Mouse (Mus musculus) hindbrain, embryonic 12.5 days (tissue): ENCODE data around the gene Asb8. TPM values are rescaled to one million over a fixed set of nuclear protein-coding genes. Genes with fewer than 3 reads are reported as not detected.

Source experiments
- ATAC-seq: fragments of 200-750 bp; cut with Nextera tagmentation; 2 replicates; pipeline ENCODE4 v1.8.0; 2017; ENCODE audit warnings: moderate TSS enrichment; ENCODE audit not compliant: low FRiP score
- H3K27ac ChIP-seq: fragments of 300-500 bp; sonication (generic); 2 replicates; pipeline ENCODE4 v1.5.1; 2016; ENCODE audit warnings: mild to moderate bottlenecking
- H3K27me3 ChIP-seq: fragments of 300-500 bp; sonication (generic); 2 replicates; pipeline ENCODE4 v1.6.1; 2016; ENCODE audit warnings: mild to moderate bottlenecking
- H3K36me3 ChIP-seq: fragments of 300-500 bp; sonication (generic); 2 replicates; pipeline ENCODE4 v1.6.1; 2016; ENCODE audit warnings: mild to moderate bottlenecking
- H3K4me1 ChIP-seq: fragments of 300-500 bp; sonication (generic); 2 replicates; pipeline ENCODE4 v1.6.1; 2016
- H3K4me2 ChIP-seq: fragments of 300-500 bp; sonication (generic); replicated peaks from 2 replicates; pipeline ENCODE4 v1.6.1; 2016; ENCODE audit warnings: mild to moderate bottlenecking
- H3K4me3 ChIP-seq: fragments of 300-500 bp; sonication (generic); 2 replicates; pipeline ENCODE4 v1.5.1; 2016; ENCODE audit warnings: mild to moderate bottlenecking
- H3K9ac ChIP-seq: fragments of 300-500 bp; sonication (generic); 2 replicates; pipeline ENCODE4 v1.6.1; 2016; ENCODE audit warnings: mild to moderate bottlenecking, moderate library complexity
- H3K9me3 ChIP-seq: fragments of 300-500 bp; sonication (generic); replicated peaks from 2 replicates; pipeline ENCODE4 v1.6.1; 2016; ENCODE audit warnings: mild to moderate bottlenecking
- WGBS: fragments of 180-500 bp; shearing (Covaris S2); methylation state at CpG from one replicate; pipeline ENCODE4 v1.1.7; 2016; 5-methylcytosine and 5-hydroxymethylcytosine counted together
- polyA plus RNA-seq: library from polyadenylated mRNA; unstranded; fragments of >200 nt; fragmentation: Nextera tagmentation; extraction: Ambion mirVana; gene quantifications from 2 replicates; pipeline ENCODE4 v1.2.1, GENCODE M21; 2016

Asb8 gene
- polyA plus RNA-seq, 1 experiment from 2014 or later, result 45.1 TPM

DNA sequence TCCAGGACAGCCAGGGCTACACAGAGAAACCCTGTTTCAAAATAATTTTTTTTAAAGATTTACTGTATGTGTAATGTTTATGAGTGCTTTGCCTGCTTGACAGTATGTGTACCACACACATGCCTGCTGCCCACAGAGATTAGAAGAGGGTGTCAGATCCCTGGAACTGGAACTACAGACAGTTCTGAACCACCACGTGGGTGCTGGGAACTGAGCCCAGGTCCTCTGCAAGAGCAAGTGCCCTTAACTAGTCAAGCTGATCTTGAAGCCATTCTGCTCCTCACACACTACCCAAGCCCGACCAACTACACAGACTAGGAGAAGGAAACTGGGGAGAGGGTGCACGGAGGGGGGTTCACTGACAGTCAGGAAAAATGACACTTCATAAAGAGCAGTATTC lies 32.0 kb downstream of the Asb8 start:
- Histone ChIP-seq H3K4me2 (no peak overlapping the region), H3K27ac (no peak overlapping the region), H3K9ac (no peak overlapping the region), H3K27me3 (no peaks in the 10 kb centered on the region), H3K9me3 (no peaks in the 10 kb centered on the region), H3K4me1 (no peaks in the 10 kb centered on the region), H3K36me3 (peaks cover 86% of the 10 kb centered on the region), H3K4me3 (no peak overlapping the region)
- no peak for ATAC-seq
- 79% methylated on average over 3 of the region's 3 CpGs for WGBS

DNA sequence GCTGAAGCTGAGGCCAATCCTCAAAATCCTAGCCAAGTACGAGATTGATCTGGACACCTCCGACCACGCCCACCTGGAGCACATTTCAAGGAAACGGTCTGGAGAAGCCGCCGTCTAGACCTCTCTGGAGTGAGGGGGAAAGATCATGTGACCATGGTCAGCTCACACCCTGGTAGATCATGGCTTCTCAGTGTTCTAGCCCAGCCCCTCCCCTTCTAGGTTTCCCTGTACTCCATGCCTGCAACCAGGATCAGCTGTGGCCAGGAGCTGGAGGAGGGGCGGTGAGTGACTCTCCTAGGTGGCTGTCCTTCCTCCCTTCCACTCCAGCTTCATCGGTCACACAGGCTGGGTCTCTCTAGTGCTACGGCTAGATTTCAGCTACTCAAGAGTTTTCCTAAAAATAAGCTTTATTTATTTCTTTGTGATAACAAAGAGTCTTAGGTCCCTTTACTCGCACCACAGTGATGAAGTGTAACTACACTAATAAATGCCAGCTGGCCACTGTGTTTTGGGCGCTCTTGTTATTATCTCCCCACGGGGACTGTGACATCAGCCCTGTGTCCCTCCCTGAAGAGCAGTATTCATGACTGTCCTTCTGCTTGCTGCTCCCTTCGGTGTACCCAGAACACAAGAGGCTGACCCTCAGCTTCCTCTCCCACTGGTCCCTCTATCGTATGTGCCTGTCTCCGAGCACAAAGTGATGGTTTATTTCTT lies 33.3 kb downstream of the Asb8 start:
- no peak overlapping the region for H3K9ac ChIP-seq
- no peaks in the 10 kb centered on the region for H3K9me3 ChIP-seq
- WGBS, result 92% methylated on average over 15 of the region's 15 CpGs
- no peak overlapping the region for H3K4me3 ChIP-seq
- H3K36me3 ChIP-seq, result peaks cover 93% of the 10 kb centered on the region
- H3K27ac ChIP-seq, result no peak overlapping the region
- ATAC-seq, result no peak
- no peaks in the 10 kb centered on the region for H3K27me3 ChIP-seq
- no peaks in the 10 kb centered on the region for H3K4me1 ChIP-seq
- no peak overlapping the region for H3K4me2 ChIP-seq

DNA sequence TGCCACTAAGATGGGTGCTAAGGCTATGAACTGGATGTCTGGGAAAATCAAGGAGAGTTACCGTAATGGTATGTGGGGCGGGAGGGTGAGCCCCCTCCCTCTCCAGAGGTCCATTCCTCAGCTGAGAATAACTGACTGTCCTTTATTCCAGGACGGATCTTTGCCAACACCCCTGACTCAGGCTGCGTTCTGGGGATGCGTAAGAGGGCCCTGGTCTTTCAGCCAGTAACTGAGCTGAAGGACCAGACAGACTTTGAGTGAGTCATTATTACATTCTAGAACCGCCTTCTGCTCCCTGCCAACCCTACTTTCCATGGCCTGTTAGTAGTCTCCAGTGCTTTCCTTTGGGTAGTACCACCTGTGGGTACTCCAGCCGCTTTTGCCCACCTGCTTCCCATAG lies 34.0 kb downstream of the Asb8 start:
- Histone ChIP-seq H3K4me3 (no peak overlapping the region), H3K36me3 (peaks cover 93% of the 10 kb centered on the region), H3K27ac (no peak overlapping the region), H3K9ac (no peak overlapping the region), H3K4me1 (no peaks in the 10 kb centered on the region), H3K27me3 (no peaks in the 10 kb centered on the region), H3K9me3 (no peaks in the 10 kb centered on the region), H3K4me2 (no peak overlapping the region)
- WGBS, result 92% methylated on average over 7 of the region's 7 CpGs
- ATAC-seq, result no peak

DNA sequence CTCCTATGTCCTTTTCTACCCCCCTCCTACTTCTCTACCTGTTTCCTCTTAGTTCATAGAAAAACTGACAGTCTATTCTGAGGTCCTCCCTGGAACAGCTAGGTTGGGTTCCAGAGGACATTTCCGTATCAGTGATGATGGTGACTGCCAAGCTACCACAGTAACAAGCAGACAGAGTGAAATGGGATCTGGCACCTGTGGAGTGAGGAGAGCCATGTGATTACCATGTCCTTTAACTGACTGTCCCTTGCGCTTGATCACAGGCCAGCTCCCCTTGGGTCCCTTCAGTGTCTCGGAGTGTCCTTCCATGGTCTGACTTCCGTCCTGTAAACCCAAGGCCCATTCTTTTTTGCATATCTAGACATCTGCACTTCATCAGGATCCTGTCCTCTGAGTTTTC lies 34.4 kb downstream of the Asb8 start:
- no peak for ATAC-seq

DNA sequence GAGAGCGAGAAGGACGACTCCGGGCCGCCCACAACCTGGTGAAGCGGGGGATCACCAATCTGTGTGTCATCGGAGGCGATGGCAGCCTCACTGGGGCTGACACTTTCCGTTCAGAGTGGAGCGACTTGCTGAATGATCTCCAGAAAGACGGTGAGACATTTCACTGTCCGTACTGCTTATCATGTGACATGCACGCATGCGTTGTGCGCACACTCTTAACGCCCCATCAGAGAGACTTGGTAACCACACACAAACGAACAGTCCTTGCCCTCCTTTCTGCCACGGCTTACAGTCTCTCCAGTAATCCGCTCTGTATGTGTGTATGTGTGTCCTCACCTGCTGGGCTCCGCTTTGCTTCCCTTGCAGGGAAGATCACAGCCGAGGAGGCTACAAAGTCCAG lies 44.6 kb downstream of the Asb8 start:
- H3K4me1 ChIP-seq, result no peaks in the 10 kb centered on the region

More for the DNA sequence above, 34.4 kb downstream of the Asb8 start:
- no peak overlapping the region for H3K27ac ChIP-seq
- H3K4me1 ChIP-seq, result no peaks in the 10 kb centered on the region
- no peak overlapping the region for H3K4me3 ChIP-seq
- no peaks in the 10 kb centered on the region for H3K27me3 ChIP-seq
- H3K4me2 ChIP-seq, result no peak overlapping the region
- H3K9ac ChIP-seq, result no peak overlapping the region
- WGBS, result 94% methylated on average over 4 of the region's 4 CpGs
- H3K9me3 ChIP-seq, result no peaks in the 10 kb centered on the region
- H3K36me3 ChIP-seq, result peaks cover 93% of the 10 kb centered on the region

DNA sequence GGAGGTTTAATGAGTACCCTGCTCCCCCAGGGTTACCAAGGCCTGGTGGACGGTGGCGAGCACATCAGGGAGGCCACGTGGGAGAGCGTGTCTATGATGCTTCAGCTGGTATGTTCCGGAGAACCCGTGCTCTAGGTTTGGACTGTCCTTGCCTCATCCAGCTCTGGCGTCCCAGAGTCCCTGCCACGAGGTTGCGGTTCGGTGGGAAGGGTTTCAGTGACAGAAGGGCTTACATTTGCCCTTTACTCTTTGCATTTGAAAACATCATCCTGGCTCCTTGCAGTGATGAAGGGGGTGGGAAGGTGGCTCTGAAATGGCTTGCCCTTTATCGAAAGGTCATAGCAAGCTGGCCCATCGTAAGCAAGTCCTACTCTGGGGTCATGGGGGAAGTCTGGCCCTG lies 46.1 kb downstream of the Asb8 start:
- no peaks in the 10 kb centered on the region for H3K4me1 ChIP-seq
- no peaks in the 10 kb centered on the region for H3K27me3 ChIP-seq
- no peak overlapping the region for H3K4me2 ChIP-seq
- H3K9ac ChIP-seq, result no peak overlapping the region
- WGBS, result 85% methylated on average over 12 of the region's 12 CpGs
- no peak overlapping the region for H3K27ac ChIP-seq
- peaks cover 63% of the 10 kb centered on the region for H3K36me3 ChIP-seq
- H3K9me3 ChIP-seq, result no peaks in the 10 kb centered on the region
- ATAC-seq, result no peak
- no peak overlapping the region for H3K4me3 ChIP-seq

More for the DNA sequence above, 44.6 kb downstream of the Asb8 start:
- Histone ChIP-seq H3K4me3 (no peak overlapping the region), H3K36me3 (peaks cover 74% of the 10 kb centered on the region), H3K4me2 (no peak overlapping the region), H3K27ac (no peak overlapping the region), H3K9ac (no peak overlapping the region), H3K27me3 (no peaks in the 10 kb centered on the region), H3K9me3 (no peaks in the 10 kb centered on the region)
- ATAC-seq, result no peak
- 95% methylated on average over 20 of the region's 20 CpGs for WGBS

DNA sequence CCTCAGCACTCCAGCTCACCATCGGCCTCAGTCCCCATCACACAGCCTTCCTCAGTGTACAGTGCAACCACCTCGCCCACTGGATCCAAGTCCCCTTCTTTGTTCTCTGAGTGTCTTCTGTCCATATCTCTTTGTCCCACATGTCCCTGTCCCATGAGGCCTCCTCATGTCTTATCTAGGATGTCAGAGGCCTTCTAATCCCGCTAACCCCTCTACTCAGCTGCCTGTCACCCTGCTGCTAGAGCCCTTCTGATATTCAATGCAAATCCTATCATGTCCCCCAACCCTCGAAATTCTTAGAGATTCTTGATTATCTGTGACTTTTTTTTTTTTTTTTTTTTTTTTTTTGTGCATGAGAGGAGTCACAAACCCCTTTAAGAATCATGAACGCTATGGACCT lies 49.1 kb downstream of the Asb8 start:
- 84% methylated on average over 5 of the region's 5 CpGs for WGBS
- Histone ChIP-seq H3K9ac (no peak overlapping the region), H3K36me3 (peaks cover 38% of the 10 kb centered on the region), H3K4me2 (no peak overlapping the region), H3K27me3 (no peaks in the 10 kb centered on the region), H3K9me3 (no peaks in the 10 kb centered on the region), H3K4me3 (no peak overlapping the region), H3K4me1 (no peaks in the 10 kb centered on the region), H3K27ac (no peak overlapping the region)
- ATAC-seq, result no peak

DNA sequence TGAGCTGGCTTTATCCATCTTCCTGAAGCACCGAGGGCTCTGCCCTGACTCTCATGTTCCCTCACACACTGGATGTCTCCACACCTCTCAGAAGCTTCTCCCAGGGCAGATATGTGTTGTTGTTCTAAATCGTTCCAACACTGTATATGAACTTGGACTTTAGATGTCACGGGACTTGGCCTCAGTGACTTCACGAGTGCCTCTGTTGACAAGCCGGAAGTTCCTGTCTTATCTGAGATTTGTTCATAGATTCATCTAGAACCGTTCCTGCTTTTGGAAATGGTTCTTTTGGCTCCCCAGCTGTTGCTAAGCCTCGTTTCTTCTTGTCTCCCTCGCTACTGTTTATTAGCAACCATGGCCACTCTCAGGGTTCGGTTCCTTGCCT lies 49.7 kb downstream of the Asb8 start:
- WGBS, result 91% methylated on average over 9 of the region's 9 CpGs
- H3K4me3 ChIP-seq, result no peak overlapping the region
- H3K9me3 ChIP-seq, result no peaks in the 10 kb centered on the region
- no peaks in the 10 kb centered on the region for H3K27me3 ChIP-seq
- H3K27ac ChIP-seq, result no peak overlapping the region
- H3K4me2 ChIP-seq, result no peak overlapping the region
- ATAC-seq, result no peak
- peaks cover 32% of the 10 kb centered on the region for H3K36me3 ChIP-seq
- H3K9ac ChIP-seq, result no peak overlapping the region
- no peaks in the 10 kb centered on the region for H3K4me1 ChIP-seq

DNA sequence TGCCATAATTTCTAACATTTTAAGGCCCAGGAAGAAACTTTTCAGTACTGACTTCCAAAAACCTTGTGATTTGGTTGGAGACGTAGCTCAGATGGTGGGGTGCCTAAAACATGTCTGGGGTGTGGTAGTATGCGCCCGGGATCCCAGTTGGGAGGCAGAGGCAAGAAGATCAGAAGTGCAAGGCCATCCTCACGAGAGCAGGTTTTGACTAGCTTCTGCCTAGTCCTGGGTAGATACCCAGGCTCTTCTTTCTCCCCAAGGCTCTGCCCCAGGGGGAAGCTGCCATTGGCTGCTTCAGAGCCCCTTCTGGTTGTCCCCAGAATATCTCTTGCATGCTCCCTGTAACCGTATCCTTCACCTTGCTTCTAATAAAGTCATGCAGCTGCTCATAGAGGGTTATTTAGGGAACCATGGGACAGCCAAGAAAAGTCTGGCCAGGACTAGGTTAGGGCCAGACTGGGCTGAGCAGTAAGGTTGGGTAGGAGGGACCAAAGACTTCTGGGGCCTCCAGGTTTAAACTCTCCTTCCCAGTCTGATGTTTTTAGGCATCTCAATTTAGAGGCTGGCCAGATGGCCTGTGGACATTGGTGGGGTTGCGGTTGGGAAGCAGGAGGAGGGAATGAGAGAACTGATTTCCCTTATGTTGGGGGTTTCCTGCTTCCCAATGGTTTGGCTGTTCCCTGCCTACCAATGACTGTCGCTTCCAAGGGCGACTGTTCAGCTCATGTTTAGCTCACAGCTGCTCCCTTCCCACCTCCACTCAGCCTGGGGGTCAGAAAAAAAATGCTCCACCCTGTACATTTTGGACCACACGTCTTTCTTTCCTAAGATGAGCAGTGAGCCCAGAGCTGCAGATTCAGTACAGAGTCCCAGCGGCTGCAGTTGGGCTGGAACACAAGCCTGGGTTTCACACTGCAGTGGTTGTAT lies 50.3 kb downstream of the Asb8 start:
- no peak for ATAC-seq
- no peaks in the 10 kb centered on the region for H3K4me1 ChIP-seq
- peaks cover 29% of the 10 kb centered on the region for H3K36me3 ChIP-seq
- H3K27me3 ChIP-seq, result no peaks in the 10 kb centered on the region
- 87% methylated on average over 10 of the region's 10 CpGs for WGBS
- H3K4me2 ChIP-seq, result no peak overlapping the region
- H3K27ac ChIP-seq, result no peak overlapping the region
- H3K9ac ChIP-seq, result no peak overlapping the region
- no peaks in the 10 kb centered on the region for H3K9me3 ChIP-seq
- H3K4me3 ChIP-seq, result no peak overlapping the region

DNA sequence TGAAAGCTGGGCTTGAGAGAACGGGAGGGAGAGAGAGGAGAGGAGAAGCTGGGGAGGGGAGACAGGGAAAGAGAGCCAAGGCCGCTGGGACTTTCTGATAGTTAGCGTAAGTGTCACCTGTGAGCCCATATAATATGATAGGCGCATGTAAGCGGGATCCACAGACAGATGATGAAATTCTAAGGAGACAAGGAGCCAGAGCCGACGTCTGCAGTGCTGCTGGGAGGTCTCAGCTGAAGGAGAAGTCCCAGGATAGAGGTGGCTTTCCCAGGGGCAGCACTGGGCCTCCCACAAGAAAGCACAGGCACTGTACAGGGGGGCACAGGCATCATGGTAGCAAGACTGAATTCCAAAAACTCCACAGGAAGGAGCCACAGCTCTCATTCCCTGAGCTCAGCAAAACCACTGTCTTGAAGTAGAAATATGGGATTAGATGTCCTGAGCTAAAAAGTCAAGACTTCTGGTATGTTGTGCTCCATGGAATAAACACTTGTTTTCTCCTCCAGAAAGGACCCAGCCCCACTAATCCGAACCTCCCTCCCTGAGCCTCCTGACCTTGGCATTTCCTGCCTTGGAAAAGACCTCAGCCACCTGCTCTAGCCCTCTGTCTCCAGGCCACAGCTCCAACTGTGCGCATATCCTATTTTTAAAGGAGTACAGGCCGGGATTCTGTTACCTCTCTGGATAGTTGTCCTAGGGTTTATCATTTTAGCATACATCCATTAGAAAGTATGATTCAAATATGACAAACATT lies 51.1 kb downstream of the Asb8 start:
- no peaks in the 10 kb centered on the region for H3K9me3 ChIP-seq
- peaks cover 2% of the 10 kb centered on the region for H3K4me1 ChIP-seq
- 78% methylated on average over 10 of the region's 10 CpGs for WGBS
- H3K27ac ChIP-seq, result no peak overlapping the region
- no peaks in the 10 kb centered on the region for H3K27me3 ChIP-seq
- H3K4me3 ChIP-seq, result no peak overlapping the region
- peaks cover 24% of the 10 kb centered on the region for H3K36me3 ChIP-seq
- no peak overlapping the region for H3K4me2 ChIP-seq
- no peak for ATAC-seq
- no peak overlapping the region for H3K9ac ChIP-seq

DNA sequence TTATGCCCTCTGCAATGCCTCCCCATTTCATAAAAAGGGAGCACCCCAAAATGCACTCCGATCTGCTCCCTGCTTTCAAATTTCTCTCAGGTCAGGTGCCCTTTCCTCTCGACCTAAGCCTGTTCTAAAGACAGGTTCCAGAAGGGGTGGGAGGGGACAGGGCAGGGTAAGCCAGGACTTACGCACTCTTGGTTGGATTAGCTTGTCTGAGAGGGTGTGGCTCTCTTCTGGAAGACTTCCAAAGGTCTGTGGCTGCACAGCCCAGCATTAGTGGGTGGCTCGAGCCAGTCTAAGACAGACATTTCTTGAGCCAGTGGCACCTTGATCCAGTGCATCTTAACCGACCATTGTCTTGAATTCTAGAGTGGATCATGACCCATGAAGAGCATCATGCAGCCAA lies 53.6 kb downstream of the Asb8 start:
- H3K9me3 ChIP-seq, result no peaks in the 10 kb centered on the region
- H3K4me1 ChIP-seq, result peaks cover 17% of the 10 kb centered on the region
- peaks cover 11% of the 10 kb centered on the region for H3K36me3 ChIP-seq
- no peak overlapping the region for H3K4me3 ChIP-seq
- no peak for ATAC-seq
- WGBS, result 83% methylated on average over 5 of the region's 5 CpGs
- H3K4me2 ChIP-seq, result no peak overlapping the region
- H3K27me3 ChIP-seq, result no peaks in the 10 kb centered on the region
- no peak overlapping the region for H3K27ac ChIP-seq
- H3K9ac ChIP-seq, result no peak overlapping the region
